Comparison of ENCODE assay signal across 15 mouse cellular contexts in genomic region chr15:56014059-56014620, GRCm38 (mm10).
DNase-seq lines count a peak whose midpoint lies in the region; ATAC-seq and TF ChIP-seq lines count a peak whose summit lies in the region.
"Had no signal": no experiment of that assay in that cellular context is flagged by ENCODE, and none has a peak within 500 bp of the region (broad histone marks: within the 10 kb centered on the region; RNA-seq: fewer than 3 reads in every experiment).

No protein-coding gene starts in this region.

- H3K9me3 ChIP-seq in heart, embryonic 13.5 days = no peaks in the 10 kb centered on the region
- H3K9me3 ChIP-seq in forebrain, embryonic 14.5 days (replicated peaks; ENCODE audit: control insufficient read depth, low read length) = no peaks in the 10 kb centered on the region
- H3K9me3 ChIP-seq: hindbrain, embryonic 13.5 days; midbrain, embryonic 15.5 days had no signal

- no peak overlapping the region for H3K27ac ChIP-seq in gastrocnemius, adult 2 months
- H3K27ac ChIP-seq in heart, embryonic 13.5 days (replicated peaks) = peak overlapping the region; percentile 78
- H3K27ac ChIP-seq in forebrain, embryonic 14.5 days (ENCODE audit: low read depth, low read length) = no peak overlapping the region
- H3K27ac ChIP-seq: hindbrain, embryonic 13.5 days; midbrain, embryonic 15.5 days had no signal

- no peak for TF ChIP-seq CTCF in gastrocnemius, adult 2 months (IDR thresholded peaks at IDR 0.05)

- no peaks in the 10 kb centered on the region for H3K36me3 ChIP-seq in heart, embryonic 13.5 days
- no peaks in the 10 kb centered on the region for H3K36me3 ChIP-seq in forebrain, embryonic 14.5 days (ENCODE audit: control insufficient read depth, insufficient read depth, low read length)
- H3K36me3 ChIP-seq: hindbrain, embryonic 13.5 days; midbrain, embryonic 15.5 days had no signal

- H3K4me2 ChIP-seq in heart, embryonic 13.5 days = no peak overlapping the region; the same call in 1 of the 2 replicates
- no peak overlapping the region for H3K4me2 ChIP-seq in forebrain, embryonic 14.5 days (ENCODE audit: low read length)
- H3K4me2 ChIP-seq: hindbrain, embryonic 13.5 days; liver, embryonic 11.5 days; midbrain, embryonic 15.5 days had no signal

- no peak overlapping the region for H3K9ac ChIP-seq in heart, embryonic 13.5 days
- no peak overlapping the region for H3K9ac ChIP-seq in forebrain, embryonic 14.5 days (ENCODE audit: low read length)
- H3K9ac ChIP-seq: hindbrain, embryonic 13.5 days; midbrain, embryonic 15.5 days had no signal

- peaks cover 5% of the 10 kb centered on the region; the same call in 1 of the 2 replicates for H3K4me1 ChIP-seq in heart, embryonic 13.5 days
- no peaks in the 10 kb centered on the region for H3K4me1 ChIP-seq in forebrain, embryonic 14.5 days (ENCODE audit: control insufficient read depth, insufficient read depth, low read length)
- H3K4me1 ChIP-seq: hindbrain, embryonic 13.5 days; midbrain, embryonic 15.5 days had no signal

- intact Hi-C loops in gastrocnemius, adult 2 months (cut with DNase I) = no loop called here
- intact Hi-C loops in gastrocnemius, postnatal 36 days (cut with DNase I) = no loop called here

- H3K27me3 ChIP-seq in heart, embryonic 13.5 days (replicated peaks) = no peaks in the 10 kb centered on the region
- H3K27me3 ChIP-seq in forebrain, embryonic 14.5 days (replicated peaks; ENCODE audit: control insufficient read depth, insufficient read depth, low read length) = no peaks in the 10 kb centered on the region
- H3K27me3 ChIP-seq: hindbrain, embryonic 13.5 days; midbrain, embryonic 15.5 days had no signal

- peak; percentile 71; the same call in 1 of the 2 replicates for ATAC-seq in heart, embryonic 13.5 days (ENCODE audit: extremely low read depth, insufficient number of reproducible peaks, low FRiP score, low TSS enrichment)
- ATAC-seq in forebrain, embryonic 14.5 days = no peak
- ATAC-seq: midbrain, embryonic 15.5 days had no signal

- DNase-seq in gastrocnemius, adult 2 months = peak; percentile 58
- no peak for DNase-seq in gastrocnemius, postnatal 36 days
- peak; percentile 56 for DNase-seq in gastrocnemius, postnatal 10 days
- DNase-seq in skeletal muscle tissue, adult 2 months (ENCODE audit: low read depth, low spot score) = peak; percentile 15
- DNase-seq in lung, postnatal 14 days = no peak
- DNase-seq in forebrain, embryonic 14.5 days (ENCODE audit: low spot score) = no peak
- DNase-seq in ovary, postnatal 10 days (ENCODE audit: low spot score) = no peak
- DNase-seq: cerebellum, postnatal 25 days; kidney, adult 18-20 months; lung, postnatal 4 days; thymus, adult 2 months had no signal

- no peak overlapping the region for H3K4me3 ChIP-seq in gastrocnemius, adult 2 months
- no peak overlapping the region for H3K4me3 ChIP-seq in heart, embryonic 13.5 days
- H3K4me3 ChIP-seq in forebrain, embryonic 14.5 days (ENCODE audit: low read depth, low read length) = no peak overlapping the region
- H3K4me3 ChIP-seq: hindbrain, embryonic 13.5 days; midbrain, embryonic 15.5 days had no signal

- WGBS in heart, embryonic 13.5 days = 27% methylated on average over 8 of the region's 8 CpGs
- WGBS in forebrain, embryonic 14.5 days = 74% methylated on average over 8 of the region's 8 CpGs

Comparison
In these comparisons a context has a peak if more than half of its experiments do, and no peak if none do; other contexts are left out.
1. DNase-seq: peak in gastrocnemius, adult 2 months (single experiment), gastrocnemius, postnatal 10 days (single experiment) and skeletal muscle tissue, adult 2 months (single experiment); none in gastrocnemius, postnatal 36 days (0 of 2), lung, postnatal 14 days (single experiment), forebrain, embryonic 14.5 days (single experiment) and ovary, postnatal 10 days (single experiment).